Mouse (Mus musculus): ENCODE results near the gene Herc1.

Gene Herc1

GRCm38 (mm10) chr9:66501248-66501647 lies 151.0 kb downstream of the Herc1 start:
- DNase-seq (ENCODE audit: low read depth): no peak

GRCm38 (mm10) chr9:66503879-66504411 lies 153.7 kb downstream of the Herc1 start:
- no peak for DNase-seq (ENCODE audit: low read depth)

- DNase-seq (ENCODE audit: low read depth): no peak
These were observed 154.3 kb downstream of the Herc1 start for GRCm38 (mm10) chr9:66504518-66504917.

GRCm38 (mm10) chr9:66505141-66505917 lies 155.1 kb downstream of the Herc1 start:
- DNase-seq (ENCODE audit: low read depth): peak; percentile 55

GRCm38 (mm10) chr9:66506011-66506410 lies 155.8 kb downstream of the Herc1 start:
- DNase-seq (ENCODE audit: low read depth): no peak

GRCm38 (mm10) chr9:66506424-66506823 lies 156.2 kb downstream of the Herc1 start:
- DNase-seq (ENCODE audit: low read depth): no peak

GRCm38 (mm10) chr9:66507684-66508083 lies 157.4 kb downstream of the Herc1 start:
- no peak for DNase-seq (ENCODE audit: low read depth)

- DNase-seq (ENCODE audit: low read depth): no peak
These were observed 158.7 kb downstream of the Herc1 start for GRCm38 (mm10) chr9:66508890-66509399.

GRCm38 (mm10) chr9:66510351-66510841 lies 160.1 kb downstream of the Herc1 start:
- no peak for DNase-seq (ENCODE audit: low read depth)

- no peak for DNase-seq (ENCODE audit: low read depth)
These were observed 160.7 kb downstream of the Herc1 start for GRCm38 (mm10) chr9:66510944-66511343.

GRCm38 (mm10) chr9:66511580-66512350 lies 161.5 kb downstream of the Herc1 start:
- peak; percentile 80 for DNase-seq (ENCODE audit: low read depth)

- DNase-seq (ENCODE audit: low read depth): peak; percentile 76
These were observed 162.1 kb downstream of the Herc1 start for GRCm38 (mm10) chr9:66512351-66512671.

- no peak for DNase-seq (ENCODE audit: low read depth)
These were observed 162.9 kb downstream of the Herc1 start for GRCm38 (mm10) chr9:66513150-66513549.

- DNase-seq (ENCODE audit: low read depth): no peak
These were observed 163.5 kb downstream of the Herc1 start for GRCm38 (mm10) chr9:66513661-66514255.

- no peak for DNase-seq (ENCODE audit: low read depth)
These were observed 164.1 kb downstream of the Herc1 start, which contains the start of gene Fbxl22 for GRCm38 (mm10) chr9:66514256-66514770. Gene Fbxl22 (minus strand): TSS chr9:66514593.

GRCm38 (mm10) chr9:66515115-66515514 lies 164.9 kb downstream of the Herc1 start:
- no peak for DNase-seq (ENCODE audit: low read depth)

- no peak for DNase-seq (ENCODE audit: low read depth)
These were observed 165.5 kb downstream of the Herc1 start for GRCm38 (mm10) chr9:66515680-66516210.

GRCm38 (mm10) chr9:66516296-66516940 lies 166.2 kb downstream of the Herc1 start:
- DNase-seq (ENCODE audit: low read depth): no peak

- no peak for DNase-seq (ENCODE audit: low read depth)
These were observed 167.5 kb downstream of the Herc1 start for GRCm38 (mm10) chr9:66517746-66518145.

GRCm38 (mm10) chr9:66518251-66518650 lies 168.0 kb downstream of the Herc1 start:
- no peak for DNase-seq (ENCODE audit: low read depth)

- DNase-seq (ENCODE audit: low read depth): no peak
These were observed 168.7 kb downstream of the Herc1 start for GRCm38 (mm10) chr9:66518901-66519300.

Data from c-Kit-positive CD71-negative TER-119-negative erythroid progenitor cells, embryonic 14.5 days (primary cell).